Mouse (Mus musculus) liver, adult (tissue): ENCODE results near the gene Immp2l.

Source experiments
- GATA4 ChIP-seq: IDR thresholded peaks from 2 replicates; pipeline ENCODE4 v1.6.1; 2014; ENCODE audit warnings: mild to moderate bottlenecking, low read length; ENCODE audit not compliant: insufficient replicate concordance

Gene Immp2l

DNA sequence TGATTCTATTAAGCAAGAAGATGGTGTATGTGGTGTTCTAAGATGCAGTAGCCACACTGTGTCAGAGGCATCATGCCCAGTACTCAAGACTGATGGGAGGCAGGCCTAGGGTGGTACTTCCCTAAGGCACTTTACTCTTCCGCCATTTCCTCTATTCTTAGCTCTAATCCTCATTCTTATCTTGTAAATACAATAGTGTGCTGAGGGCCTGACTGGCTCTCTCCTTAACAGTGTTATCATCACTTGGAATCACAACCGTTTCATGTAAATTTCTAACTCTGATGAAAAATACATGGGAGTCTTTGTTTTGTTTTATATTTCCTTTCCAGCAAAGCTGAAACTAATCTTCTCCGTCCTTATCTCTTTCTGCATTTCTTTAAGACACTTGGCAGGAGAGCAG, 750.1 kb downstream of the Immp2l start:
- no peak for TF ChIP-seq GATA4

DNA sequence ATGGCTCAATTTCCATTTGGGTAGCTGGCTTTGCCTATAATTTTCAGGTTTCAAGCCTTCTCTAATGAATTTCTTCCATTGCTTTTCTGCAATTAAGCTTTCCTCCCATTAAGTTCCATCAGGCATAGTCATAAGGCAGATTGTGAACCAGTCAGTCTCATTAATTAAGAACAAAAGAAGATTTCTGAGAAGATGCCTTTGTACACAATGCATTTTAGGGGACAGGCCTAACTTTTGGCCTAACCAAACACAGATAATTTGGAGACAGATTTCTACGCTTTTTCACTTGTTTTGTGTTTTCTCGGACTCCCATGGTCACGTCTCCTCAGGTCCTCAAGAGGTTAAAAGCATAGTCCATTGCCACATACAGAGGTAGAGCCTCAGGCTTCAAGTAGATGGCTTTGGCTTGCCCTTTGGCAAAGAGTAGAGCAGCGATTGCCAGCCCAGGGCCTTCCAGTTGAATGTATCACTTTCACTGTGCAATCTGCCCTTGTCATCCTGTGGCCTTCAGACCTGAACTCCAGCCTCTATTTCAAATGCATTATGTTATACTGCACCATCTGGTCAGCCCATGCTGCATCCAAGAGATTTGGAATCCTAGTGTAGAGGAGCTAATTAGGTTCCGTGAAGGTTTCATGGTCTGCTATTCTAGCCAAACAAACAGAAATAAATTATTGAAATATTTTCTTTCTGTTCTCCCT, 750.9 kb downstream of the Immp2l start:
- TF ChIP-seq GATA4 = no peak

DNA sequence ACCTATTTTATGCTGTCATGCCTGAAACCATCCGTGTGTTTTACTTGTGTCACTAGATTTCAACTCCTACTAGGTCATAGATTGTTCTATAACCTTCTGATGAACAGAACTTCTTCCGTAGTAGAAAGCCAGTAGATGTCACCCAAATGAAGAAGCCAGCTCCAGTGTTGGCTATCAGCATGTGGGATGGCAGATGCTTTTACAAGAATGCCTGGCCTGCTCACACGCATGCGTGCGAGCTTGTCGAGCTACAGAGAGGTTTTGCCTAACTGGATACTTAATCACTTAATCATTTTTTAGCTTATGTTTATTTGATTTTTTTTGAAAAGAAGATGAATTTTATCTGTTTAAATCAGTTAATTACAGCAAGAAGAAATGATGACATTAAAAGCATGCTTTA, 805.6 kb downstream of the Immp2l start:
- no peak for TF ChIP-seq GATA4

DNA sequence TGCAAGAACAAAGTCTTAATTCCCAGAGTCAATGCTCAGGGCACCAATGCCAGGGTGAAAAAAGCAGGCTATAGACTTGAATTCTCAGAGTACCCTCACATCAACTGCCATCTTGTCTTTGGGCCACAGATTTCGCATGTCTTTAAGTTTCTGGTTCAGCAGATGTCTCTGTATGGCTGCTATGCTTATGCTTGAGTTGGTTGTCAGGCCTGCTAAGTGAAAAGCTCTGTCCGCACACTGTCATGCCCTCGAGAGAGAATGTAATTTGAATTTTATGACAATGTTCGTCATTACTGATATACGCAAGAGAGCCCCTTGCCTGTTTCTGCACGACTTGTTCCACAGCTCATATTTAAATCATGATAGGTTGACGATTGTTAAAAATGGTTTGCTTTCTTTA, 807.8 kb downstream of the Immp2l start:
- no peak for TF ChIP-seq GATA4

DNA sequence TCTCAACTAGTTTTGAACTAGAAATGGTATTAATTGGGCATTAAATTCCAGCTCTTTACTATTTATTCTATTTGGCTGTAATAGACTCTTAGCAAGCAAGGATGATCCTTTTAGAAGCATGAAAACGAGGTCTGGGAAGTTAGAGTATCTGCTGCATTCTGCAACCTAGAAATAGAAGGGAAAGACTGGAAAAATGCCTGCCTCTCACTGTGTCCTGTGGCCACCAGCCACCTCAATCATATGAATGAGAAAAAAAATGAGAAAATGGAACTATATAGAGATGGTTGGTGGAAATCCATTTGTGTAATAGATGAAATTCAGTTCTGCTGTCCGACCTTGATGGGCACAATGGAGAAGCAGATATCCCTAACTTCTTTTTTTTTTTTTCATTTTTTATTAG, 810.8 kb downstream of the Immp2l start:
- TF ChIP-seq GATA4 = no peak

DNA sequence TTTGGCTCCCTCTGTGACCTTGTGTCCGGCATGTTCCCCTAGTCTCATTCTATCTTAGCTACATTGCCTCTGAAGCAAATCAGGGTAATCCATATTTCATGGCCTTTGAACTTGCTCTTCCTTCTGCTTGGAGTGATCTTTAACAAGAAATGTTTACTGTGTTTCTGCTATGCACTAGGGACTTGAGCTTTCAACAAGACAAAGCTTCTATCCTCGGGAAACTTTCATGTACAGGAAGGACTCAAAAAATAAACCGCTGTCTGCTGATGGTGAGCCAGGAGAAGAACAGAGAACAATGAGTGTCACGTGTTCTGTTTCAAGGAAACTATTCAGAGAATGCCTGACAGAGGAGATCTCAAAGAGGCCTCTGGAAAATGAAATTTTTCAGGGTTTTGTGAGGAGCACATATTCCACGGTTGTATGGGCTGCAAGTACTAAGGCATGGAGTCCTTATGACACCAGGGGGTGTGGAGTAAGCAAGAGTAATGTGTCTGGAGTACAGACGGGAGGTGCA, 814.5 kb downstream of the Immp2l start:
- no peak for TF ChIP-seq GATA4

DNA sequence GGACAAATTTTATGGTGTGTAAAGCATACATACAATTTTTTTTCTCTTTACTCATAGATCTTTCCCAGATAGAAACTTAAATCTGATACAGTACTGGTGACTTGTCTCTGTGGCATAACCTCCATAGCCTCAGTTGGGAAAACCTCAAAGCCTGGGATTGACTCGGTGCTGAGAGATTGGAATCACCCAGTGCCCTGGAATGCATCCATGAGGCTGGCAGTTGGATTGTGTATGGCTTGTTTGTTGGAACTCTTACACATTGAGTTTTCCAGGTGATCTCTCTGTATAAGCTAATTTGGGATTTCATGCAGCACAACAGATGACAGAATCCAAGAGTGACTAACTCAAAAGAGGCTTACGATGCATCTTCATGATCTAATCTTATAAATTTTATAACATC, 815.4 kb downstream of the Immp2l start:
- no peak for TF ChIP-seq GATA4

DNA sequence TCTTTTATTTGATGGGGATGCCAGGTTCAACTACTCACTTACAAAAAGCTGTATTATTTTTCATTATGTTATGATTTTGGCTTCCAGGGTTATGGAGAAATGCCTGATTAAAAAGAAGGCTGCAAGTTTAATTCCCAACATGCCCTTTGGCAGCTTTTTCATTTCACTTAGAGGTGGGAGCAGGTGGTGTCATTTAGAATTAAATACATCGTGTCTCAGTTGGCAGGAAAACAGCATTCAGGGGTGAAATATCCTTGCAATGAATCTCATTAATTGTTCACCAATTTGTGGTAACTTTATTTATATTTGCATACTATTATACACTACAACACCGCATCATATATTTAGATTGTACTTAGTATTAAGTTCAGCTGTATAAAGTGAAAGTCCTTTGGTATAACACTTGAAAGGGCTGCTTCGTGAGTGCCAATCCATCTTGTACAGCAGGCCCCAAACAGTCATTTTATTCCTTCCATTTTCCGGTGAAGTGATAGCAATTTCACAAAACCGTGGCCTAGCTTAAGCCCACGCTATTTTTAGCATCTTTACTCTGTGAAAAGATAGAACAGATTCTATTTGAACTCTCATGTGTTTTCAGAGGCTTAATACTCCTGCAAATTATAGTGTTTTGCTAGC, 818.9 kb downstream of the Immp2l start:
- TF ChIP-seq GATA4 = no peak

DNA sequence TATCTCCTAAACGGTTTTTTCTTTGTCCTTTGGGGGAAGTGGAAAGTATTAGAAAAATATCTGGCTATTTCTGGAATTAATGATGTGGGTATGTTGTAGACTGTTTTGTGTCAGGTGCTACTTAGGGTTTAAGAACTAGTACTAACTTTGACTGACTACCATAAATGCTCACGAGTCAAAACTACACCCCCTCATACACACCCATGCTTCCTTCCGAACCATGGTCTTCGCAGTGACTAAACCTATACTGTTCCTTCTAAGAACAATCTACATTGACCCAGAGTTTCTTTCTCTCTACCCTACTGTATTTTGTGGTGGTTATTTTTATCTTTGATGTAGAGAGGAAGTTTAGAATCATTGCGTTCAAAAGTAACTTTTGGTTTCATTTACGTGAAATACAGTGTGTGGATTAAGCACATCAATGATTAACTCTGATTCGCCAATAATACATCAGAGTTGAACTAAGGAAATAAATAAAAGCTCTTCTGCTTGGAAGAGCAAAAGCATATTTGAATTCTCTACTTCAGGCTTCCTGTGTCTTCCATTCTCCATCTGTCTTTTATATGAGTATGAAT, 828.1 kb downstream of the Immp2l start:
- TF ChIP-seq GATA4 = no peak

DNA sequence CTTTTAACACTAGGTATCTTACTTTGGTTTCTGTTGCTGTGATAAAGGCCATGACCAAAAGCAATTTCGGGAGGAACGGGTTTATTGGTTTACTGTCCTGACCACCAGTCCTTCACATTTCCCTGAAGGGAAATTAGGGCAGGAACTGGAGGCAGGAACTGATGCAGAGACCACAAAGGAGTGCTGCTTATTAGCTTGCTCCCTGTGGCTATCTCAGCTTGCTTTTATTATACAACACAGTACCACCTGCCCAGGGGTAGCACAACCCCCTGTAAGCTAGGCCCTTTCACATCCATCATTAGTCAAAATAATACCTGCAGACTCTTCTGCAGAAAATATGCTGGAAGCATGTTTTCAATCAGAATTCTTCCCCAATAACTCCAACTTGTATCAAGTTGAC, 844.4 kb downstream of the Immp2l start:
- TF ChIP-seq GATA4 = no peak

DNA sequence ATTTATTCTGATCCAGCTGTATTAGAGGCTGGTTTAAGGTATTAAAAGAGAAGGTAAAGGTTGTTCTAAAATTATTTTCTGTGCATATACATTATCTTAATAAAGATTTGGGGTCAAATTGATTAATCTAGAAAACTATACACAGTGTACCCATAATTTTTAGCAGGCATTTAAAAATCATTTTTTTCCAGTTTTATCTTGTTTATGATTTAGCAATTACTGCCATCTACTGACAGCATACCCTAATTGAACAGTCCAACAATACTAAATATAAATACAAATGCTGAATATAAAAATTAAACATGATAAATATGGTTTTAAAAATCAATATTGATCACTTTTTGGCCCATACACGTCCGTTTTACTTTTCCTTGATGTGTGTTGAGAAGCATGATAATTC, 850.1 kb downstream of the Immp2l start:
- no peak for TF ChIP-seq GATA4

DNA sequence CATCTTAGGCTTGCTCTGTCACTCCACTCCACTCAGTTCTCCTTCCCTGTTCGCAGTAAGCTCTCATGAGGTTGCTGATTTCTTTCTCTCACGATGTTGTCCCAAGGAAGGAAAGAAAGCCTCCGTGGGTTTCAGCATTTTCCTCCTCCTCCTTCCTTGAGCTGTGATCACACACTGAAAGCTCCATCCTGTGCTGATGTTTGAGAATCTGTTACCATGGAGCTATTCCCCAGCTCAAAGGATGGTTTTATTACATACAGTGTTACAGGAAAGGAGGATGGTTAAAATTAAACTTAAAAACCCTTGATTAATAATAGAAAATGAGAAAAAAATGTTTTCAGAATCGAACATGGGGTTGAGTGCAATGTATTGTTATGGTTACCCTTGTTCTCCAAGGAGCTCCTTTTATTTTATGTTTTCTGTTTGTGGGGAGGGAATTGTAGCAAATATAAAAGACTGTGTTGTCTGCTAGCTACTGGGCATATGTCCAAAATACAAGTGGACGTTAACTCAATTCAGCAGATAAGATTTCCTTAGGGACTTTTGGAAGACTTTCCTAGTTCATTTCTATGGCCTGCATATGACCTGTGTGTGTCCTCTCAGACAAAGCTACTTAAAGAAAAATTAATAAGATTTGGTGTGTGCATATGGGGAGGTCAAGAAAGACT, 853.5 kb downstream of the Immp2l start:
- no peak for TF ChIP-seq GATA4

DNA sequence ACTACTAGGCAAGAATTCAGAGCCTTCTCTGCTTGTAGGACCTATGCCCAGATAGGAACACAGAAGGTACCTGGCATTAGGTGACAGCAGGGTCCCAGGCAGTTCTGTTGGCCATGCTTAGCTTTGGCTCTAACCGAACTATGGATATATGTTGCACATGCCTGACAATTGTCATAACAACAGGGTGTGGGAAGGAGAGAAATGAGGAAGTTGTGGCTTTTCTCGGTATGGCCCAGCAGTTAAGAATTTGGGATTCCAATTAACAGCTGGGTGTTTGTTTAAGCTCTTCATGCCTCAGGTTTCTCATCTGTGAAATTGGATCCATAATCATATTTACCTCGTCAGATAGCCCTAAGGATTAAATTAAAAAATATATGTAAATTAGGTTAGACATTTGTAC, 854.6 kb downstream of the Immp2l start:
- TF ChIP-seq GATA4 = no peak

DNA sequence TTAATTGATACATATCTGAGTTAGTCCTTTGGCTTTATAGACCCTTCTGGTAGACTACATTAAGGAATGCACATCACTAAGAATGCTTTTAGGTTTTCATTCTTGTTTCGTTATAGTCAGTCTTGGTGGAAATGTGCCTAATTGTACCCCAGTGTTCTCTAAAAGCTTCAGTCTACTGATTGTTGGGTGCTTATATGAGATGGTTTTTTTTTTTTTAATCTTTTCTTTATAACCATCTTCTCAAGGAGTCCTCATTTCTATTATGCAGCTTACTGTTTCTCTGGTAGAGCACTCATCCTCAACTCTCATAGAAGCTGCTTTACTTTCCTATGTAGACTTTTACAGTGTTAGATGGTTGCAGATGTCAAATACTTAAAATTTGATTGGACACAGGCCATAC, 855.1 kb downstream of the Immp2l start:
- TF ChIP-seq GATA4 = no peak

DNA sequence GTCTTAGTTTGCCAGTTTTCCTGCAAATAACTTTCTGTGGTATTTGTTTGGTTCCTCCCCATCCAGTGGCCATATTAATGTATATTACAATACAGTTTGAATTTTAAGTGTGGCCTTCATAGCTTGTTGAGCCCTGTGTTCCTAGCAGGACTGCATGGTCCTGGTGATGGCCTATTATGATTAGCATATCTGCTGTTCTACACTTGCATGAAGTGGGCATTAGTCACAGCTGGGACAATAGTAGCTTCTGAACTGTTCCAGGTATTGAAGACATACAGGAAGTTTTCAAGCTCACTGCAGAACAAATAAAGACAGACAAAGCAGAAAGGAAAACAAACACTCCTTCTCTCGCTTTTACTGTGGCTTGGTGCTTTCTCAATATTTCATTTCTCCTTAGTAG, 855.5 kb downstream of the Immp2l start:
- no peak for TF ChIP-seq GATA4

DNA sequence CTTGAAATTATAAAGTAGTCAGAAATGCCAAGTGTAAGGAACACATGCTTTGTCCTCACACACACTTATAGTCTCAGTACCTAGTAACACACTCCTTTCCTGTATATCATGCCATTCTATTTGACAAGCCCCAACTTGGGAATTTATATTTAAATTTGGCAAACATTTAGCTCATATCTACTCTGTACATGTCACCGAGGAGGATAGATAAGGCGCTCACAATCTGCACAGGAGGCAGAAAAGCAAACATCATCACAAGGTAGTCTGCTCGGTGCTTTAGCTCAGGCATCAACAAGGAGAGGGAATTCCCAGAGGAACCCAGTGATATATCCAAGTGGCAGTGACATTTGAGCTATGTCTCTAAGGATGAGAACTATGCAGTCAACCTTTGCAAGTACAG, 856.9 kb downstream of the Immp2l start:
- no peak for TF ChIP-seq GATA4
